In the genomic region with DNA sequence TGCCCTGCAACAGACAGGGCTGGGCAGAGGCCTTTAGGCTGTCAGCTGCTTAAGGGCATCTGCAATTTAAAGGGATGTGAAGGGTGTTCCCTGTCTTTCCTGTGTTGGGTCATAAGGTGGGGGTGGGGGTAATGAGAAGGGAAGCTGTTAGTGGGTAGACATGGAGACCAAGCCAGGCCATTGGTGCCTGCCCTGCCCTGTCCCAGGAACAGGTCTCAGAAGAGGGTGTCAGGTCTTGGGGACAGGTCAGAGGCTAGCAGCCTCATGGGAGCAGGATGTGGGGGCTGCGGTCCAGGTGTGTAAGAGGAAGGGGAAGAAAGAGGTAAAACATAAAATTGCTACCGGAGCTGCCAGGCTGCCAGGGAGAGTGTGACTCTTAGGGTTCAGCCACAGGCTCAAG, we compare ENCODE assay signal across 9 mouse cellular contexts. TPM values are rescaled to one million over a fixed set of nuclear protein-coding genes. Genes with fewer than 3 reads are reported as not detected.
DNase-seq lines count a peak whose midpoint lies in the region; ATAC-seq and TF ChIP-seq lines count a peak whose summit lies in the region.
"Had no signal": no experiment of that assay in that cellular context is flagged by ENCODE, and none has a peak within 500 bp of the region (broad histone marks: within the 10 kb centered on the region; RNA-seq: fewer than 3 reads in every experiment).

No protein-coding gene starts in this region.

- H3K4me1 ChIP-seq in liver, embryonic 15.5 days (replicated peaks): peaks cover 4% of the 10 kb centered on the region; the same call in 1 of the 2 replicates
- no peaks in the 10 kb centered on the region for H3K4me1 ChIP-seq in midbrain, postnatal 0 days (ENCODE audit: insufficient read depth, low read length)

- ATAC-seq in liver, embryonic 15.5 days (ENCODE audit: insufficient read depth): 0 out of 2 replicates have a peak, but pooled peaks have one; percentile 7
- ATAC-seq in midbrain, postnatal 0 days (ENCODE audit: low FRiP score): no peak

- H3K36me3 ChIP-seq in liver, embryonic 15.5 days (replicated peaks): no peaks in the 10 kb centered on the region
- no peaks in the 10 kb centered on the region for H3K36me3 ChIP-seq in midbrain, postnatal 0 days (ENCODE audit: insufficient read depth, low read length)

- 0 out of 2 replicates have a peak overlapping the region, but pooled peaks have one; percentile 33 for H3K27ac ChIP-seq in liver, embryonic 15.5 days (replicated peaks)
- no peak overlapping the region for H3K27ac ChIP-seq in midbrain, postnatal 0 days (ENCODE audit: low read depth, low read length)
- H3K27ac ChIP-seq: hindbrain, embryonic 14.5 days had no signal

- H3K27me3 ChIP-seq in liver, embryonic 15.5 days: no peaks in the 10 kb centered on the region
- H3K27me3 ChIP-seq in midbrain, postnatal 0 days (ENCODE audit: insufficient read depth, low read length): 0 out of 2 replicates have a peak, but pooled peaks cover 3% of the 10 kb centered on the region

- TF ChIP-seq CTCF in midbrain, postnatal 0 days (IDR thresholded peaks at IDR 0.05): no peak

- H3K4me2 ChIP-seq in liver, embryonic 15.5 days: peak overlapping the region; percentile 33
- H3K4me2 ChIP-seq in midbrain, postnatal 0 days (ENCODE audit: low read depth, low read length, poor library complexity, severe bottlenecking): no peak overlapping the region
- H3K4me2 ChIP-seq: hindbrain, embryonic 14.5 days had no signal

- H3K9ac ChIP-seq in liver, embryonic 15.5 days: no peak overlapping the region
- no peak overlapping the region for H3K9ac ChIP-seq in midbrain, postnatal 0 days (replicated peaks; ENCODE audit: low read length, poor library complexity, severe bottlenecking)
- H3K9ac ChIP-seq: hindbrain, embryonic 14.5 days had no signal

- peak; percentile 48 to 50 for DNase-seq in spleen, postnatal 36 days (ENCODE audit: low spot score in 2 of 2)
- DNase-seq in spleen, postnatal 4 days (ENCODE audit: low spot score in 2 of 2): no peak
- peak; percentile 10 for DNase-seq in gastrocnemius, postnatal 10 days
- DNase-seq in thymus, postnatal 36 days: peak; percentile 60 to 70
- no peak for DNase-seq in urinary bladder, postnatal 14 days (ENCODE audit: low spot score)
- DNase-seq in midbrain, postnatal 0 days (ENCODE audit: low spot score): no peak

- 44% methylated on average over 2 of the region's 2 CpGs for WGBS in liver, embryonic 15.5 days (ENCODE audit: insufficient replicate concordance)
- 96% methylated on average over 2 of the region's 2 CpGs for WGBS in midbrain, postnatal 0 days

- H3K9me3 ChIP-seq in liver, embryonic 15.5 days (replicated peaks): no peaks in the 10 kb centered on the region
- H3K9me3 ChIP-seq in midbrain, postnatal 0 days (ENCODE audit: low read length): no peaks in the 10 kb centered on the region

- peak overlapping the region; percentile 28 for H3K4me3 ChIP-seq in liver, embryonic 15.5 days (replicated peaks)
- no peak overlapping the region for H3K4me3 ChIP-seq in midbrain, postnatal 0 days (ENCODE audit: low read depth, low read length)

RNA-seq across cellular contexts. Expression of a gene that starts 0.8 kb away (rescaled TPM):
- 10 to 100 TPM; 14.4 to 24.4 TPM for total RNA-seq in gastrocnemius, postnatal 10 days (2021)
- 24.5 and 27.8 TPM in 2 replicates for polyA plus RNA-seq in liver, embryonic 15.5 days (2015; fragmentation: Nextera tagmentation; extraction: Ambion mirVana)
- 5.1 and 11.0 TPM in 2 replicates for total RNA-seq in midbrain, postnatal 0 days (2014; rRNA removed)
- polyA plus RNA-seq in midbrain, postnatal 0 days (2015; fragmentation: Nextera tagmentation; extraction: Ambion mirVana): 5.3 and 8.7 TPM in 2 replicates

RNA-seq across cellular contexts. Expression of a gene that starts 19.8 kb away (rescaled TPM):
- total RNA-seq in gastrocnemius, postnatal 10 days (2021): over 10,000 TPM; 11,296 to 12,937 TPM
- 17.6 and 29.3 TPM in 2 replicates for polyA plus RNA-seq in liver, embryonic 15.5 days (2015; fragmentation: Nextera tagmentation; extraction: Ambion mirVana)
- not detected in 2 replicates for total RNA-seq in midbrain, postnatal 0 days (2014; rRNA removed)
- polyA plus RNA-seq in midbrain, postnatal 0 days (2015; fragmentation: Nextera tagmentation; extraction: Ambion mirVana): 0.46 and 0.56 TPM in 2 replicates

RNA-seq across cellular contexts. Expression of a gene that starts 26.8 kb away (rescaled TPM):
- under 1 TPM in 1 of 2 experiments, not detected in 1; 0.36 TPM for total RNA-seq in gastrocnemius, postnatal 10 days (2021)
- polyA plus RNA-seq in liver, embryonic 15.5 days (2015; fragmentation: Nextera tagmentation; extraction: Ambion mirVana): 0.13 TPM in 1 of 2 replicates, not detected in the other
- total RNA-seq in midbrain, postnatal 0 days (2014; rRNA removed): not detected in 2 replicates
- polyA plus RNA-seq in midbrain, postnatal 0 days (2015; fragmentation: Nextera tagmentation; extraction: Ambion mirVana): not detected in 2 replicates
- total RNA-seq: left cerebral cortex, postnatal 10 days had no signal
- polyA plus RNA-seq: hindbrain, embryonic 14.5 days had no signal

RNA-seq across cellular contexts. Expression of a gene that starts 37.2 kb away (rescaled TPM):
- total RNA-seq in gastrocnemius, postnatal 10 days (2021): over 10,000 TPM; 17,146 to 18,824 TPM
- 14.3 and 24.5 TPM in 2 replicates for polyA plus RNA-seq in liver, embryonic 15.5 days (2015; fragmentation: Nextera tagmentation; extraction: Ambion mirVana)
- 1.3 and 1.5 TPM in 2 replicates for total RNA-seq in midbrain, postnatal 0 days (2014; rRNA removed)
- 2.0 and 3.1 TPM in 2 replicates for polyA plus RNA-seq in midbrain, postnatal 0 days (2015; fragmentation: Nextera tagmentation; extraction: Ambion mirVana)
- total RNA-seq: left cerebral cortex, postnatal 10 days had no signal

Comparison
In these comparisons a context has a peak if more than half of its experiments do, and no peak if none do; other contexts are left out.
1. DNase-seq: peak in spleen, postnatal 36 days (2 of 2), gastrocnemius, postnatal 10 days (single experiment) and thymus, postnatal 36 days (2 of 2); none in spleen, postnatal 4 days (0 of 2), urinary bladder, postnatal 14 days (single experiment) and midbrain, postnatal 0 days (single experiment).
2. RNA of a gene that starts 19.8 kb away (total RNA-seq): 11,296 to 12,937 TPM in gastrocnemius, postnatal 10 days; not detected in midbrain, postnatal 0 days; every median in the first group is over 1,000 times any median in the second.